Mouse (Mus musculus): ENCODE data around the gene Slc36a1. TPM values are rescaled to one million over a fixed set of nuclear protein-coding genes. Genes with fewer than 3 reads are reported as not detected.
A peak's percentile ranks its signal among the peaks of the same experiment; 100 is the strongest.

The Slc36a1 gene
- polyA plus RNA-seq, 1 experiment = 41.5 TPM

- Histone ChIP-seq H3K27ac (ENCODE audit: insufficient read depth, low read length) (no peak overlapping the region), H3K4me3 (replicated peaks; ENCODE audit: insufficient read depth, low read depth, low read length) (no peak overlapping the region), H3K4me1 (ENCODE audit: control insufficient read depth, insufficient read depth, low read length) (peaks cover 16% of the 10 kb centered on the region), H3K27me3 (ENCODE audit: control insufficient read depth, insufficient read depth, low read length) (no peaks in the 10 kb centered on the region)
- DNase-seq = no peak
- TF ChIP-seq POLR2A (IDR thresholded peaks at IDR 0.05; ENCODE audit: borderline replicate concordance, insufficient read depth, low read length) (no peak), CTCF (IDR thresholded peaks at IDR 0.05; ENCODE audit: borderline replicate concordance, insufficient read depth, low read depth, low read length) (no peak)
- 84% methylated on average over 6 of the region's 6 CpGs for WGBS
These were observed 16.4 kb upstream of the Slc36a1 start for GRCm38 (mm10) chr11:55187777-55188176.

GRCm38 (mm10) chr11:55190216-55190615, 13.9 kb upstream of the Slc36a1 start:
- H3K4me1 ChIP-seq (ENCODE audit: control insufficient read depth, insufficient read depth, low read length) = peaks cover 6% of the 10 kb centered on the region
- no peak for TF ChIP-seq CTCF (IDR thresholded peaks at IDR 0.05; ENCODE audit: borderline replicate concordance, insufficient read depth, low read depth, low read length)
- no peak for TF ChIP-seq POLR2A (IDR thresholded peaks at IDR 0.05; ENCODE audit: borderline replicate concordance, insufficient read depth, low read length)
- no peak for DNase-seq
- H3K4me3 ChIP-seq (replicated peaks; ENCODE audit: insufficient read depth, low read depth, low read length) = no peak overlapping the region
- no peak overlapping the region for H3K27ac ChIP-seq (ENCODE audit: insufficient read depth, low read length)
- H3K27me3 ChIP-seq (ENCODE audit: control insufficient read depth, insufficient read depth, low read length) = no peaks in the 10 kb centered on the region
- WGBS = 82% methylated on average over 3 of the region's 3 CpGs

- no peak overlapping the region for H3K4me3 ChIP-seq (replicated peaks; ENCODE audit: insufficient read depth, low read depth, low read length)
- TF ChIP-seq POLR2A (IDR thresholded peaks at IDR 0.05; ENCODE audit: borderline replicate concordance, insufficient read depth, low read length) (no peak), CTCF (IDR thresholded peaks at IDR 0.05; ENCODE audit: borderline replicate concordance, insufficient read depth, low read depth, low read length) (no peak)
- no peaks in the 10 kb centered on the region for H3K4me1 ChIP-seq (ENCODE audit: control insufficient read depth, insufficient read depth, low read length)
- DNase-seq = no peak
- no peaks in the 10 kb centered on the region for H3K27me3 ChIP-seq (ENCODE audit: control insufficient read depth, insufficient read depth, low read length)
- no peak overlapping the region for H3K27ac ChIP-seq (ENCODE audit: insufficient read depth, low read length)
- 74% methylated on average over 6 of the region's 6 CpGs for WGBS
These were observed 7.1 kb upstream of the Slc36a1 start for GRCm38 (mm10) chr11:55197086-55197485.

GRCm38 (mm10) chr11:55197740-55198510, 6.2 kb upstream of the Slc36a1 start:
- no peak overlapping the region for H3K4me3 ChIP-seq (replicated peaks; ENCODE audit: insufficient read depth, low read depth, low read length)
- DNase-seq = no peak
- no peak for TF ChIP-seq CTCF (IDR thresholded peaks at IDR 0.05; ENCODE audit: borderline replicate concordance, insufficient read depth, low read depth, low read length)
- TF ChIP-seq POLR2A (IDR thresholded peaks at IDR 0.05; ENCODE audit: borderline replicate concordance, insufficient read depth, low read length) = no peak
- WGBS = 79% methylated on average over 8 of the region's 8 CpGs
- no peaks in the 10 kb centered on the region for H3K27me3 ChIP-seq (ENCODE audit: control insufficient read depth, insufficient read depth, low read length)
- no peak overlapping the region for H3K27ac ChIP-seq (ENCODE audit: insufficient read depth, low read length)
- no peaks in the 10 kb centered on the region for H3K4me1 ChIP-seq (ENCODE audit: control insufficient read depth, insufficient read depth, low read length)

GRCm38 (mm10) chr11:55204602-55205001, 452 bp downstream of the Slc36a1 start:
- TF ChIP-seq CTCF (IDR thresholded peaks at IDR 0.05; ENCODE audit: borderline replicate concordance, insufficient read depth, low read depth, low read length) = no peak; the same call in 1 of the 2 replicates
- TF ChIP-seq POLR2A (IDR thresholded peaks at IDR 0.05; ENCODE audit: borderline replicate concordance, insufficient read depth, low read length) = no peak
- WGBS = under 1% methylated on average over 17 of the region's 17 CpGs
- peak overlapping the region; percentile 24 for H3K27ac ChIP-seq (ENCODE audit: insufficient read depth, low read length)
- no peaks in the 10 kb centered on the region for H3K27me3 ChIP-seq (ENCODE audit: control insufficient read depth, insufficient read depth, low read length)
- no peaks in the 10 kb centered on the region; the same call in 1 of the 2 replicates for H3K4me1 ChIP-seq (ENCODE audit: control insufficient read depth, insufficient read depth, low read length)
- DNase-seq = peak; percentile 51 to 66
- H3K4me3 ChIP-seq (replicated peaks; ENCODE audit: insufficient read depth, low read depth, low read length) = peak overlapping the region; percentile 86

GRCm38 (mm10) chr11:55208001-55208690, 4.0 kb downstream of the Slc36a1 start:
- no peak for DNase-seq
- Histone ChIP-seq H3K27me3 (ENCODE audit: control insufficient read depth, insufficient read depth, low read length) (no peaks in the 10 kb centered on the region), H3K4me1 (ENCODE audit: control insufficient read depth, insufficient read depth, low read length) (no peaks in the 10 kb centered on the region; the same call in 1 of the 2 replicates), H3K4me3 (replicated peaks; ENCODE audit: insufficient read depth, low read depth, low read length) (no peak overlapping the region), H3K27ac (ENCODE audit: insufficient read depth, low read length) (no peak overlapping the region)
- WGBS = 65% methylated on average over 6 of the region's 6 CpGs
- TF ChIP-seq POLR2A (IDR thresholded peaks at IDR 0.05; ENCODE audit: borderline replicate concordance, insufficient read depth, low read length) = no peak
- TF ChIP-seq CTCF (IDR thresholded peaks at IDR 0.05; ENCODE audit: borderline replicate concordance, insufficient read depth, low read depth, low read length) = no peak

- TF ChIP-seq CTCF (IDR thresholded peaks at IDR 0.05; ENCODE audit: borderline replicate concordance, insufficient read depth, low read depth, low read length) = no peak
- Histone ChIP-seq H3K4me3 (replicated peaks; ENCODE audit: insufficient read depth, low read depth, low read length) (no peak overlapping the region), H3K27ac (ENCODE audit: insufficient read depth, low read length) (no peak overlapping the region), H3K4me1 (ENCODE audit: control insufficient read depth, insufficient read depth, low read length) (peaks cover 3% of the 10 kb centered on the region; the same call in 1 of the 2 replicates), H3K27me3 (ENCODE audit: control insufficient read depth, insufficient read depth, low read length) (no peaks in the 10 kb centered on the region)
- 80% methylated on average over 2 of the region's 2 CpGs for WGBS
- no peak for DNase-seq
These were observed 4.9 kb downstream of the Slc36a1 start for GRCm38 (mm10) chr11:55209032-55209431.

Data from cerebellum, adult 2 months (tissue).